Mouse (Mus musculus) heart, embryonic 14.5 days (tissue): ENCODE data around the gene Elovl7. TPM values are rescaled to one million over a fixed set of nuclear protein-coding genes. Genes with fewer than 3 reads are reported as not detected.

Experiments used
- ATAC-seq: fragments of 200-750 bp; cut with Nextera tagmentation; 2 replicates; pipeline ENCODE4 v1.8.0; 2017; ENCODE audit warnings: low read depth, moderate TSS enrichment; ENCODE audit not compliant: insufficient number of reproducible peaks, insufficient read depth, low FRiP score
- H3K27ac ChIP-seq, 2 experiments: fragments of 200-500 bp in 1 of 2; fragments of 300-500 bp in 1 of 2; sonication (generic) in 1 of 2; replicated peaks in 1 of 2; 2 replicates each; pipeline ENCODE4 v1.5.1; 2012 to 2014; ENCODE audit warnings: low read depth in 2 of 2, low read length in 2 of 2, control low read depth in 1 of 2, mild to moderate bottlenecking in 1 of 2, mixed read lengths in 1 of 2; ENCODE audit not compliant: control insufficient read depth in 1 of 2, insufficient read depth in 1 of 2
- H3K27me3 ChIP-seq: fragments of 300-500 bp; sonication (generic); 2 replicates; pipeline ENCODE4 v1.6.1; 2014; ENCODE audit warnings: mild to moderate bottlenecking, low read length, control low read depth; ENCODE audit not compliant: control insufficient read depth, insufficient read depth
- H3K36me3 ChIP-seq: fragments of 300-500 bp; sonication (generic); 2 replicates; pipeline ENCODE4 v1.6.1; 2014; ENCODE audit warnings: mild to moderate bottlenecking, control low read depth, low read length, mixed read lengths; ENCODE audit not compliant: control insufficient read depth, insufficient read depth
- H3K4me1 ChIP-seq, 2 experiments: fragments of 200-500 bp in 1 of 2; fragments of 300-500 bp in 1 of 2; sonication (generic) in 1 of 2; 2 replicates each; pipeline ENCODE4 v1.6.1; 2012 to 2014; ENCODE audit warnings: low read length in 2 of 2, control low read depth in 1 of 2, mixed read lengths in 1 of 2; ENCODE audit not compliant: control insufficient read depth in 2 of 2, insufficient read depth in 2 of 2
- H3K4me2 ChIP-seq: fragments of 300-500 bp; sonication (generic); 2 replicates; pipeline ENCODE4 v1.6.1; 2014; ENCODE audit warnings: mild to moderate bottlenecking, low read length
- H3K4me3 ChIP-seq, 2 experiments: fragments of 200-500 bp in 1 of 2; fragments of 300-500 bp in 1 of 2; sonication (generic) in 1 of 2; 2 replicates each; pipeline ENCODE4 v1.5.1; 2012 to 2014; ENCODE audit warnings: low read length in 2 of 2, mild to moderate bottlenecking in 2 of 2, control low read depth in 1 of 2, low read depth in 1 of 2, moderate library complexity in 1 of 2; ENCODE audit not compliant: control insufficient read depth in 1 of 2, insufficient read depth in 1 of 2
- H3K9ac ChIP-seq: fragments of 300-500 bp; sonication (generic); 2 replicates; pipeline ENCODE4 v1.6.1; 2014; ENCODE audit warnings: mild to moderate bottlenecking, low read length
- H3K9me3 ChIP-seq: fragments of 300-500 bp; sonication (generic); 2 replicates; pipeline ENCODE4 v1.6.1; 2016; ENCODE audit warnings: low read length, control low read depth; ENCODE audit not compliant: control insufficient read depth
- WGBS: fragments of 180-500 bp; shearing (Covaris S2); extraction: QIAGEN DNeasy Blood & Tissue Kit; methylation state at CpG from one replicate; pipeline ENCODE4 v1.1.7; 2014; 5-methylcytosine and 5-hydroxymethylcytosine counted together
- polyA plus RNA-seq: library from polyadenylated mRNA; unstranded; fragments of >200 nt; fragmentation: Nextera tagmentation; extraction: Ambion mirVana; gene quantifications from 2 replicates; pipeline ENCODE4 v1.2.1, GENCODE M21; 2014

Elovl7 gene
- polyA plus RNA-seq = 2.3 and 2.9 TPM in 2 replicates

DNA sequence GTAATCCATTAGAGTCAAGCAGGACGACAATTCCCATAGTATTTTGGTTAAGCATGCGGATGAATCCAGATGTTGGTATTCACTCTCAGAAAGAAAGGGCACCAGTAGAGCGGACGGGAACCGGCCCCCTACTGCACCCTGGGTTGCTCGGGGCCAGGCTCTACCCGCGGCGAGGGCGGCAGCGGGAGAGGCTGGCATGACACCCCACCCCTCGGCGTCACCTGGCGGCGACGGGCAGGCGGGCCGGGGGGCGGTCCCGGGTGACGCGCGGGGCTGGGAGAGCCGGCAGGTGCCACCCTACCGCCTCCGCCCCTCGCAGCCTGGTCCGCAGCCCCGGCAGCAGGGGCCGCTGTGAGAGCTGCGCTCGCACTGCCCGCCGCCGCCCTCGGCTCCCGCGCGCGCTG is at the start of gene Elovl7:
Gene Elovl7, plus strand, starts transcription at position 324 of the 404 bp plus-strand sequence.
- H3K9ac ChIP-seq = peak within 1 kb of the TSS; percentile 73
- H3K4me1 ChIP-seq = peaks cover 2 to 5% of the 10 kb centered on the region in 2 experiments; a peak in 2 of 4 replicates
- no peaks in the 10 kb centered on the region for H3K36me3 ChIP-seq
- ATAC-seq = peak; percentile 84
- no peak within 1 kb of the TSS for H3K27ac ChIP-seq
- peak within 1 kb of the TSS; percentile 100 for H3K4me2 ChIP-seq
- peaks cover 51% of the 10 kb centered on the region for H3K27me3 ChIP-seq
- H3K4me3 ChIP-seq = peak within 1 kb of the TSS; percentile 76 to 83
- under 1% methylated on average over 38 of the region's 40 CpGs for WGBS
- no peaks in the 10 kb centered on the region for H3K9me3 ChIP-seq

DNA sequence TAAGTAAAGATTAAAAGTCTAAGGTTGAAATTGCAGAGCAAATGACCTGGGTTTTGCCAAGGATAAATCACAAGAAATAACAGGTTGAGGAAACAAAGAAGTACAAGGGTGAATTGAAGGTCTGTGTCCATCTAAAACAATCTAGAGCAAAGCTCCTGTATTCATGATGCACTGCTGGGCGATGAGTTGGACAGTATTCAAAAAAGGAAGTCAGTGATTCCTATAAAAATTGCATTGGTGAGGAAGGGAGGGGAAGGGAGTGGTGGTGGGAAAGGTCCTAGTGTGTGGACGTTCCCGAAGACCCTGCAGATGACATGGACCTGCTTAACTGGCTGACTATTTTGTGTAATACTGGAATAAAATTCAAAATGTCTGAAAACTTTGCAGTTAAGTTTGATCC is 49.6 kb upstream of the Elovl7 start:
- Histone ChIP-seq H3K36me3 (peaks cover 21% of the 10 kb centered on the region), H3K4me2 (no peak overlapping the region), H3K4me3 (no peak overlapping the region), H3K27me3 (no peaks in the 10 kb centered on the region), H3K9me3 (no peaks in the 10 kb centered on the region), H3K27ac (no peak overlapping the region), H3K4me1 (peaks cover 2 to 3% of the 10 kb centered on the region in 2 experiments; a peak in 1 of 4 replicates), H3K9ac (no peak overlapping the region)
- 83% methylated on average over 3 of the region's 3 CpGs for WGBS
- no peak for ATAC-seq

DNA sequence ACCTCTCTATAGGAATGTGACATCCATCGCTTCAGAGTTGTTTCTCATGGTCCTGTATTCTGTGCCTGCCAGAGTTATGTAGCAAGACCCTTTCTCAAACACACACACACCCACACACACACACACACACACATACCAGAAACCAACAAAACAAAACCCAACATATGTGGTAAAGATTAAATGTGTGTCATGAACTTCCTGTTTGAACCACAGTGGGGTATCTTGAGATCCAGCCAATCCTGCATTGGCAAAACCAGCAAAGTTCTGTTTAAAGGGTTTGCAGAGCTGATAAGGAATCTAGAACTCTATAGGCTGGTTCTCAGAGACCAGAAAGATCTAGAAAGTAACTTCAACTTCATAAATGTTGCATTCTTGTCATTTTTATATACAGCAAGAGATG is 44.2 kb upstream of the Elovl7 start:
- no peak for ATAC-seq
- H3K9me3 ChIP-seq = no peaks in the 10 kb centered on the region
- H3K4me2 ChIP-seq = no peak overlapping the region
- H3K4me3 ChIP-seq = no peak overlapping the region
- H3K27ac ChIP-seq = no peak overlapping the region
- 96% methylated on average over 1 of the region's 1 CpGs for WGBS
- peaks cover 48% of the 10 kb centered on the region for H3K36me3 ChIP-seq
- no peak overlapping the region for H3K9ac ChIP-seq
- no peaks in the 10 kb centered on the region for H3K27me3 ChIP-seq
- no peaks in the 10 kb centered on the region for H3K4me1 ChIP-seq

DNA sequence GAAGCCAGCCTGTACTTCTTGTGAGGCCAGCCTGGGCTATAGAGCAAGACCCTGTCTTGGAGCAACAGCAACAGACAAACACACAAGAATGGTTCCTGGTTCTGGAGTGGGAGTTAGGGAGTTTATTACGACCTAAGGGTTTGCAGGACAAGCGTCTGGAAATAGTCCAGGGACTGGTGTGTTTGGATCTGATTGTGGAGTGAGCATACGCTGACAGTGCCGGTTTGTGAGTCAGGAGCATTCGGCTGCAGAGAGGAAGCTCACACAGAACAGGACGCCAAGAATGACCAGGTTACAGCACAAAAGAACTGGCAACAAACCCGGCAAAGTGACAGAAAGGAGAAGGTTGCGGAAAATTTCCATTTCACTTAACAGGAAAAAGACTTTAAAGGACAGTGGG is 43.7 kb upstream of the Elovl7 start:
- H3K4me1 ChIP-seq = no peaks in the 10 kb centered on the region
- H3K9me3 ChIP-seq = no peaks in the 10 kb centered on the region
- no peak overlapping the region for H3K4me2 ChIP-seq
- no peak for ATAC-seq
- H3K36me3 ChIP-seq = peaks cover 52% of the 10 kb centered on the region
- H3K27ac ChIP-seq = no peak overlapping the region
- no peak overlapping the region for H3K9ac ChIP-seq
- 74% methylated on average over 8 of the region's 8 CpGs for WGBS
- H3K27me3 ChIP-seq = no peaks in the 10 kb centered on the region
- H3K4me3 ChIP-seq = no peak overlapping the region

DNA sequence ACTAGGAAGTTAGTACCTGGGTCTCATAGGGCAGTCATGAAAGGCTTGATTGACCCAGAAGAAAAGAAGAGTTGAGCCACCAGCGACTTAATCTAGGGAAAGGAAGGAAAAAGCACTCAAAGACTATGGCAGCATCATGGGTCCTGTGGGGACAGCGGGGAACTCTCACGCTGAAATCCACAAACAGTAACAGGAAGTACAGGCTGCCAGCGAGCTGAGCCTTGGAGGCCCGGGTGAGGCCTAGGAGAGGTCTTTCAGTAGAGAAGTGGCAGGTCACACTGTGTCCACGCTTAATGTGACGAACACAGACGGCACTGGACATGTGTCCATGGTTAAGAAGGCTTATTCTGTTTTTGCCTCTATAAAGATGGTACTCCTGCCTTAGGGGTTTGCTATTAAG is 34.6 kb upstream of the Elovl7 start:
- Histone ChIP-seq H3K27me3 (no peaks in the 10 kb centered on the region), H3K9me3 (no peaks in the 10 kb centered on the region), H3K4me2 (no peak overlapping the region), H3K27ac (no peak overlapping the region), H3K9ac (no peak overlapping the region), H3K36me3 (peaks cover 70% of the 10 kb centered on the region), H3K4me1 (no peaks in the 10 kb centered on the region), H3K4me3 (no peak overlapping the region)
- 79% methylated on average over 8 of the region's 8 CpGs for WGBS
- ATAC-seq = no peak

DNA sequence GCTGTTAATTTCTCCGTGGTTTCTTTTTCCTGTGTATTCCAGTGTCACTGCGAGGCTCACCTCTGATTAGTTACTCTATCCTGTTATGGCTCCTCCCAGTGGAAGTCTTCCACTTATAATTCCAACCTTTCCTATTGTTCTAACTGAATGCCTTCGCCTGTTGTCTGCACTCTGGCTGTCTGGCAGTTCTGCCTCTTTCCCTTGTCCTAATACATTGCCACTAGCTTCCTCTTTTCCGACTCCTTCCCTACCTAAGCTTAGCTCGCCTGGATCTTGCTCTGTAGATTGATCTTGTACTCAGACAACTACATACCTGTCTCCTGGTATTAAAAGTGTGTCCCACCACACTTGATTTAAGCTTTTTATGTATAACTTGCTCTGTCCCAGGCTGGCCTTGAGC is 33.4 kb upstream of the Elovl7 start:
- Histone ChIP-seq H3K4me2 (no peak overlapping the region; the same call in 1 of the 2 replicates), H3K4me3 (no peak overlapping the region), H3K9me3 (no peaks in the 10 kb centered on the region), H3K4me1 (no peaks in the 10 kb centered on the region), H3K27ac (0 out of 4 replicates have a peak overlapping the region, but pooled peaks have one; percentile 3 to 19), H3K36me3 (peaks cover 70% of the 10 kb centered on the region), H3K27me3 (no peaks in the 10 kb centered on the region), H3K9ac (no peak overlapping the region)
- 54% methylated on average over 5 of the region's 5 CpGs for WGBS
- no peak for ATAC-seq

DNA sequence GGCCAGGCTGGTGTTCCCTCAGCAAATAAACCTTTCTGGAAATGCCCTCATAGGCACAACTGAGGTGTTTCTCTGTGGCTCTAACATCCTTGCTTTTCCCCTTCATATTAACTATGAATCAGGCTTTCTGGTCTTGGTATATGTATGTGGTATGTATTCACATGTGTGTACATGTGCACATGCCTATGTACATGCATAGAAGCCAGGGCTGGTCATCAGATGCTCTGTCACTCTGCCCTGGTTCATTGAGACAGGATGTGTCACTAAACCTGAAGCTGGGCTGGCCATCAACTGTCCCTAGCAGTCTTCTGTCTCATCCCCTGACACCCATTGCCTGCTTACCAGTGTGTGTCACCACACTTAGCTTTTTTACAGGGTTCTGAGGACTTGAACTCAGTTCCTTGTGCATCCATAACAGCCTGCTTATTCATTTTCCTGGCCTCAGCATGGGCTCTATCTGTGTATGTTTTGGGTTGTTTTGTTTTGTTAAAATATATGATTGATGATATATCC is 29.4 kb upstream of the Elovl7 start:
- ATAC-seq = no peak
- Histone ChIP-seq H3K27me3 (no peaks in the 10 kb centered on the region), H3K36me3 (peaks cover 61% of the 10 kb centered on the region)

DNA sequence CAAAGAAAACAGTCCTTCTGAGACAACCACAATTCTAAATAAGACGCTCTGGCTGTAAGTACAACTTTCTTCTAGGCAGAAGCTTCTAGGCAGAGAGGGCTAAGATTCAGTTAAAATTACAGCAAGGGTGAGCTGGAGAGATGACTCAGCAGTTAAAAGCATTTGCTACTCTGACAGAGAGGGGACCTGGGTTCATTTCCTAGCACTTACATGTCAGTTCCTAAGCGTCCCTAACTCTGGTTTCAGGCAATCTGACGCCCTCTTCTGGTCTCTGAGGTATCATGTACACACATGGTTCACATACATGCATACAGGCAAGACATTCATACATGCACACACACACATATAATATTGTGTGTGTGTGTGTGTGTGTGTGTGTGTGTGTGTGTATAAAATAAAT is 28.7 kb upstream of the Elovl7 start:
- no peaks in the 10 kb centered on the region for H3K9me3 ChIP-seq
- WGBS = 93% methylated on average over 3 of the region's 3 CpGs
- H3K36me3 ChIP-seq = peaks cover 57% of the 10 kb centered on the region
- no peaks in the 10 kb centered on the region for H3K27me3 ChIP-seq
- H3K27ac ChIP-seq = no peak overlapping the region
- ATAC-seq = no peak
- no peak overlapping the region for H3K4me2 ChIP-seq
- H3K4me3 ChIP-seq = no peak overlapping the region
- H3K4me1 ChIP-seq = no peaks in the 10 kb centered on the region
- no peak overlapping the region for H3K9ac ChIP-seq

More for the DNA sequence above, 29.4 kb upstream of the Elovl7 start:
- no peak overlapping the region for H3K9ac ChIP-seq
- H3K4me3 ChIP-seq = no peak overlapping the region
- H3K27ac ChIP-seq = no peak overlapping the region
- no peak overlapping the region for H3K4me2 ChIP-seq
- H3K9me3 ChIP-seq = no peaks in the 10 kb centered on the region
- no peaks in the 10 kb centered on the region for H3K4me1 ChIP-seq
